23 mouse cellular contexts compared by ENCODE assay signal in the genomic region with DNA sequence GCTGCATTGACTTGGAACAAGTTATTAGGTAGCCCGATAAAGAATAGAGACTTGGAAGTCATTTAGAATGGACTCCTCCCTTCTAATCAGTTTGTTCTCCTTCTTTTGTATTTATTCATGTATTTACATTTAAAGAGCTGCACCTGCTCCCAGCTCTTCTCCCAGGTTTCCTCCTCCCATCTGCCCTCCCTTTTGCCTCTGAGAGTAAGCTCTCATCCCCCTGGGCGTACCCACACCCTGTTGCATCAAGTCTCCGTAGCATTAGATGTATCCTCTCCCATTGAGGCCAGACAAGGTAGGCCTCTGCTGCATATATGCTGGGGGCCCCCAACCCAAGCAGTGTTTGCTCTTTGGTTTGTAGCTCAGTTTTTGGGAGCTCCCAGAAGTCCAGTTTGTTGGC.
DNase-seq lines count a peak whose midpoint lies in the region; ATAC-seq and TF ChIP-seq lines count a peak whose summit lies in the region.
"Had no signal": no experiment of that assay in that cellular context is flagged by ENCODE, and none has a peak within 500 bp of the region (broad histone marks: within the 10 kb centered on the region; RNA-seq: fewer than 3 reads in every experiment).

No protein-coding gene starts in this region.

- H3K36me3 ChIP-seq in hindbrain, embryonic 11.5 days (ENCODE audit: control insufficient read depth, insufficient read depth, low read length): no peaks in the 10 kb centered on the region
- H3K36me3 ChIP-seq in hindbrain, embryonic 10.5 days: no peaks in the 10 kb centered on the region
- no peaks in the 10 kb centered on the region for H3K36me3 ChIP-seq in ES-E14 (ENCODE audit: control insufficient read depth, insufficient read depth, low read length, poor library complexity, severe bottlenecking)
- H3K36me3 ChIP-seq: embryonic facial prominence, embryonic 12.5 days; forebrain, embryonic 15.5 days had no signal

- no peak overlapping the region for H3K27ac ChIP-seq in hindbrain, embryonic 11.5 days (ENCODE audit: low read depth, low read length)
- no peak overlapping the region for H3K27ac ChIP-seq in hindbrain, embryonic 10.5 days
- no peak overlapping the region for H3K27ac ChIP-seq in ES-E14 (ENCODE audit: insufficient read depth, low read depth, low read length, poor library complexity, severe bottlenecking)
- H3K27ac ChIP-seq: embryonic facial prominence, embryonic 12.5 days; forebrain, embryonic 13.5 days; forebrain, embryonic 15.5 days had no signal

- H3K9ac ChIP-seq in hindbrain, embryonic 11.5 days (ENCODE audit: low read depth, low read length): no peak overlapping the region
- H3K9ac ChIP-seq in ES-E14 (ENCODE audit: insufficient read depth, low read depth, low read length, poor library complexity, severe bottlenecking): no peak overlapping the region
- H3K9ac ChIP-seq: embryonic facial prominence, embryonic 12.5 days; forebrain, embryonic 13.5 days; forebrain, embryonic 15.5 days; forebrain, postnatal 0 days had no signal

- 0 out of 2 replicates have a peak, but pooled peaks have one; percentile 19 for ATAC-seq in hindbrain, embryonic 11.5 days (ENCODE audit: low FRiP score)
- ATAC-seq: activated CD4-positive, CD25-positive, alpha-beta regulatory T cell, adult 4 months; CD4-positive, CD25-positive, alpha-beta regulatory T cell, adult 4 months; forebrain, embryonic 13.5 days; forebrain, embryonic 15.5 days; forebrain, postnatal 0 days had no signal

- H3K9me3 ChIP-seq in hindbrain, embryonic 11.5 days (ENCODE audit: control insufficient read depth, low read length): no peaks in the 10 kb centered on the region
- H3K9me3 ChIP-seq in hindbrain, embryonic 10.5 days: no peaks in the 10 kb centered on the region
- H3K9me3 ChIP-seq in ES-E14 (ENCODE audit: control insufficient read depth, insufficient read depth, low read depth, low read length): no peaks in the 10 kb centered on the region
- H3K9me3 ChIP-seq: embryonic facial prominence, embryonic 12.5 days; forebrain, embryonic 13.5 days; forebrain, embryonic 15.5 days had no signal

- no peak for DNase-seq in hindbrain, embryonic 11.5 days (ENCODE audit: low spot score)
- DNase-seq in hindbrain, embryonic 10.5 days (ENCODE audit: low spot score): no peak
- DNase-seq in ES-E14 (ENCODE audit: low read depth, low spot score) (peak; percentile 29), WW6 (ENCODE audit: low read depth, low spot score) (peak; percentile 43)
- DNase-seq in thymus, postnatal 4 days: no peak
- DNase-seq in embryo, embryonic 11 days: no peak
- DNase-seq in spleen, postnatal 4 days (ENCODE audit: low spot score in 2 of 2): no peak
- DNase-seq: adrenal gland, adult 8-10 months; adrenal gland, postnatal 14 days; adrenal gland, postnatal 36 days; B cell, adult 2 months; cerebellum, adult 11-12 months; cerebellum, adult 2 months; cerebellum, adult 9-10 months; cerebellum, postnatal 10 days; cerebellum, postnatal 25 days; forebrain, postnatal 0 days had no signal

- no peak overlapping the region for H3K4me2 ChIP-seq in hindbrain, embryonic 11.5 days (replicated peaks; ENCODE audit: low read depth, low read length)
- H3K4me2 ChIP-seq: embryonic facial prominence, embryonic 12.5 days; forebrain, embryonic 13.5 days; forebrain, embryonic 15.5 days had no signal

- in situ Hi-C loops in ES-E14 (cut with MboI; ENCODE audit: low sequenced_read_pairs in 2 of 2, unreplicated experiment in 2 of 2): no loop called here

- WGBS in hindbrain, embryonic 11.5 days: 84% methylated on average over 3 of the region's 3 CpGs
- 79% methylated on average over 3 of the region's 3 CpGs for WGBS in hindbrain, embryonic 10.5 days

- no peaks in the 10 kb centered on the region for H3K27me3 ChIP-seq in hindbrain, embryonic 11.5 days (ENCODE audit: control insufficient read depth, insufficient read depth, low read length)
- H3K27me3 ChIP-seq in hindbrain, embryonic 10.5 days (ENCODE audit: insufficient read depth, poor library complexity, severe bottlenecking): no peaks in the 10 kb centered on the region
- H3K27me3 ChIP-seq: CH12.LX; embryonic facial prominence, embryonic 12.5 days; forebrain, embryonic 13.5 days; forebrain, embryonic 15.5 days had no signal

- no peak overlapping the region for H3K4me3 ChIP-seq in hindbrain, embryonic 11.5 days (ENCODE audit: low read depth, low read length)
- H3K4me3 ChIP-seq in hindbrain, embryonic 10.5 days: no peak overlapping the region
- H3K4me3 ChIP-seq in ES-E14 (ENCODE audit: insufficient read depth in 1 of 2, low read depth in 1 of 2, low read length in 2 of 2, poor library complexity in 1 of 2, severe bottlenecking in 1 of 2): no peak overlapping the region
- H3K4me3 ChIP-seq: embryonic facial prominence, embryonic 12.5 days; forebrain, embryonic 13.5 days; forebrain, embryonic 15.5 days had no signal

- H3K4me1 ChIP-seq in hindbrain, embryonic 11.5 days (replicated peaks; ENCODE audit: control insufficient read depth, insufficient read depth, low read length): no peaks in the 10 kb centered on the region
- no peaks in the 10 kb centered on the region for H3K4me1 ChIP-seq in hindbrain, embryonic 10.5 days (replicated peaks)
- peaks cover 0 to 4% of the 10 kb centered on the region in 2 experiments; a peak in 1 of 4 replicates for H3K4me1 ChIP-seq in ES-E14 (ENCODE audit: control insufficient read depth in 2 of 2, insufficient read depth in 2 of 2, low read length in 2 of 2, poor library complexity in 1 of 2)
- H3K4me1 ChIP-seq: embryonic facial prominence, embryonic 12.5 days; forebrain, embryonic 13.5 days; forebrain, embryonic 15.5 days had no signal

TF ChIP-seq in ES-E14, 5 proteins besides CTCF, POLR2A, EP300 and RAD21:
- no peak for TF ChIP-seq HCFC1 (IDR thresholded peaks at IDR 0.05; ENCODE audit: borderline replicate concordance, insufficient read depth, low read length)
- TF ChIP-seq MAFK (IDR thresholded peaks at IDR 0.05; ENCODE audit: insufficient read depth, low read depth, low read length): no peak
- no peak for TF ChIP-seq CHD2 (IDR thresholded peaks at IDR 0.05; ENCODE audit: low read depth, low read length)
- no peak for TF ChIP-seq ZC3H11A (IDR thresholded peaks at IDR 0.05; ENCODE audit: borderline replicate concordance, low read depth, low read length)
- TF ChIP-seq ZNF384 (IDR thresholded peaks at IDR 0.05; ENCODE audit: low read depth, low read length): no peak

Comparison
In these comparisons a context has a peak if more than half of its experiments do, and no peak if none do; other contexts are left out.
1. DNase-seq: peak in ES-E14 (single experiment) and WW6 (single experiment); none in hindbrain, embryonic 11.5 days (single experiment), hindbrain, embryonic 10.5 days (single experiment), thymus, postnatal 4 days (single experiment), embryo, embryonic 11 days (single experiment) and spleen, postnatal 4 days (0 of 2).